Mouse (Mus musculus) spleen, adult 2 months (tissue): ENCODE results near the gene Lrmda.

Source experiments
- CTCF ChIP-seq: fragments of 200-500 bp; IDR thresholded peaks from 2 replicates; pipeline ENCODE4 v1.5.1; 2011; ENCODE audit warnings: mild to moderate bottlenecking, inconsistent platforms; ENCODE audit not compliant: insufficient read depth, insufficient read length, insufficient replicate concordance; ENCODE audit errors: extremely low read depth
- POLR2A ChIP-seq: fragments of 200-500 bp; IDR thresholded peaks from 2 replicates; pipeline ENCODE4 v1.6.1; 2011; ENCODE audit warnings: low read depth, low read length, inconsistent platforms

DNA sequence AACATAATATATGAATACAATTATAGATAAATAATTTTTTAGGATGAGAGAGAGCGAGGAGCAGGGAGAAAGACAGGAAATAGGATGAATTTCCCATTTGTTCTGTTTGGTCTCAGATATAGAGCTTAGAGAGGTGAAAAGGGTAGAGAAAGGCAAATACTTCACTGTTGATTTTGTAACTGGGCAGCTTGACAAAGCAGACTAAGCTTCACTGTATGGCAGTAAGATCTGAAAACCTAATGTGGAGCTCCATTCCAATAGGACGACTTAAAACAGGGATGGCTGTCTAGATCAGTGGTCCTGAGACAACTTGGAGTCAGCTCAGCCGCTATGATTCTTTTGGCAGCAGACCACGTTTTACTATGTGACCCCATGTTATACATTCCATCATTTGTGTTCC is 566.8 kb downstream of the Lrmda start:
- TF ChIP-seq CTCF = no peak
- no peak for TF ChIP-seq POLR2A
